Mouse (Mus musculus) urinary bladder, postnatal 14 days (tissue): ENCODE results near the gene Casp9.
A peak's percentile ranks its signal among the peaks of the same experiment; 100 is the strongest.
"Not testable (repeated sequence)": the region's sequence is repeated elsewhere in the genome, so short reads cannot be mapped to it uniquely, and the experiment has no call there.

ENCODE experiments used
- DNase-seq: peaks from one replicate; pipeline ENCODE4 v3.0.0; 2021; ENCODE audit warnings: low spot score

Gene Casp9

DNA sequence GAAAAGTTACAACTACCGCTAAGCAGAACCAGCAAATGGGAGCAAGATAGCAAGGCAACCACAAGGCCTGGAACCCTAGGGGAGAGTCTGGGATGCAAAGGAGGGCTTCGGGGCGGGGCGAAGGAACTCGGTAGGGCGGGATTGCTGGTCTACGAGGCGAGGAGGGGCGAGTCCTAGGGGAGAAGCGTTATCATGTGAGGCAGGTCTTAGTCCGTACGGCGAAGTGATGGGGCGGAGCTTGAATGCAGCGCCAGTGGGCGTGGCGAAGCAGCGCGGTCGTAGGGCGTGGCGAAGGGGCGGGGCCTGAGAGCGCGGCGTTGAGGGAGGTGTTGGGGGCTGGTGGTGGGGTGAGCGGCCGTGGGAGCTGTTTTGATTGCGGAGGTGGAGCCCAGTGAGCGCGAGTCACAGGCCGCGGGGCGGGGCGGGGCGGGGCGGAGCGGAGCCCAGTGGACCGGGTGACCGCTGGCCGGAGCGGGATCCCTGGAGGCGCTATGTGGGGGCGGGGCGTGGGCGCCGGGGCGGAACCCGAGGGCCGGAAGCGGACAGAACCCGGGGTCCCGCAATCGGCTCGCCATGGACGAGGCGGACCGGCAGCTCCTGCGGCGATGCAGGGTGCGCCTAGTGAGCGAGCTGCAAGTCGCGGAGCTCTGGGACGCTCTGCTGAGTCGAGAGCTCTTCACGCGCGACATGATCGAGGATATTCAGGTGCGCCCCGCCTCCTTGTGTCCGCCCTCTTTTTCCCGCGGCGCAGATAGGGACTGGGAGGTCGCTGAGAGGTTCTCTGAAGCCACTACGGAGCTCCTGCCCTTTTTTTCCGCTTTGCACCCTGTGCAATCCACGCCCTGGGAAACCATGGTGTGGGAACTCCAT lies at the start of gene Casp9:
Casp9 (plus strand) TSS at position 331 of the 870 bp plus-strand sequence.
- DNase-seq, result peak; percentile 99

DNA sequence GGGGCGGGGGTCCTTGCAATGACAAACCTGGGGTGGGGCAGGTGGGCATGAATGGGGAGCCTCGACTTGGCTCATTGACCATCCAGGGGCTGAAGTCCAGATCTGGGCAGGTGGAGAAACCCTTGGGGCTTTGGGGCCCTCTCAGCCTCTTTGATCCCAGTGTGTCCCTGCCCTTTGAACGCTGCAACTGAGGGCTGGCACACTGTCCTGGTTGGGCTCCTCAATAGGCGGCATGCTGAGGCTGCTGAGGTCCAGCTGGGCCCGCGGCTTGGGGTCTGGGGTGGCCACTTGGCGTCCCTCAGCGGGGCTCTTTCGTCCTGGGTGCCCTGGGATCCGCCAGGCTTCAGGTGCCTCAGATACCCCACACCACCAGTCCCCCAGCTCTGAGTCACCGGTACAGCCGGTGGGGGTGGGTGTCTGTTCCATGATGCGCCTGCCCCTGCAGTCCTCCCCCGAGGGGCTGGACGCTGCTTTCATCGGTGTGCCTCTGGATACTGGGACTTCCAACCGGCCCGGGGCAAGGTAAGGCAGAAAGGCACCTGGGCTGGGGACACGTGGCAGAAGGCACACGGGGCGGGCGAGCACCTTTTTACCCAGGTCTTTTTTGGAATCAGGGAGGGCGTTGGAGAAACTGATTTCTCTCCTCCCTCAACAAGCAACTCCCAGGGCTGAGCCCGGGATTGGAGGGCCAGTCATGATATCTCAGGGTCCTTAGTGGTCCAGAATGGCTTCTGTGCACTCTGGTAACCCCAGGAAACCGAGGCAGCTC lies 46.6 kb upstream of the Casp9 start, which contains the start of gene Agmat:
Agmat (plus strand) TSS at position 95 of the 769 bp plus-strand sequence.
- no peak for DNase-seq

DNA sequence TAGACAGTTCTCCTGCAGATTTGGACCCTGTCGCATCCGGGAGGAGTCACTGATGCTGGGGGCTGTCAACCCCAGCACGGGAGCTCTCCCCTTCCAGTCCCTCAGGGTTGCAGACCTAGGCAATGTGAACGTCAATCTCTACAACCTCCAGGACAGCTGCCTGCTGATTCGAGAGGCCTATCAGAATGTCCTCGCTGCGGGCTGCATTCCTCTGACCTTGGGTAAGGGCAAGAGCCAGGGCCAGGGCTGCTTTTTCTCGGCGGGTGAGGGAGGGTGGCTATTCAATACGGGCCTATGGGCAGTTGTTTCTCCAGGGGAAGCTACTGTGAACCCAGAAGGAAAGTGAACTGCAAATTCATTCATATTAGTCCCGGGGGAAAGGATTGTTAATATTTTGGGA lies 43.9 kb upstream of the Casp9 start:
- no peak for DNase-seq

DNA sequence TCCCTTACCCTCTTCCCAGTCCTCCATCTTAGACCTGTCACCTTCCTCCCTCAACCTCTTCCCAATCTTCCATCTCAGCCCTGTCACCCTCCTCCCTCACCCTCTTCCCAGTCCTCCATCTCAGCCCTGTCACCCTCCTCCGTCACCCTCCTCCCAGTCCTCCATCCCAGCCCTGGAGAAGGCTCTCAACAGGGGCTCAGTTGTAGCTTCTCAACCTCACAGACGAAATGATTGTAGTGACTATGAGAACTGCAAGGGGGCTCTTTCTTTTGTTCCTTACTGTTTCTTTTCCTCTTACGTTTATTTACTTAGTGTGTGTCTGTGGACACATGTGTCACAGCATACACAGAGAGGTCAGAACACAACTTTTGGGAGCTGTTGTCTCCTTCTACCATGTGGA lies 42.6 kb upstream of the Casp9 start:
- DNase-seq, result no peak

DNA sequence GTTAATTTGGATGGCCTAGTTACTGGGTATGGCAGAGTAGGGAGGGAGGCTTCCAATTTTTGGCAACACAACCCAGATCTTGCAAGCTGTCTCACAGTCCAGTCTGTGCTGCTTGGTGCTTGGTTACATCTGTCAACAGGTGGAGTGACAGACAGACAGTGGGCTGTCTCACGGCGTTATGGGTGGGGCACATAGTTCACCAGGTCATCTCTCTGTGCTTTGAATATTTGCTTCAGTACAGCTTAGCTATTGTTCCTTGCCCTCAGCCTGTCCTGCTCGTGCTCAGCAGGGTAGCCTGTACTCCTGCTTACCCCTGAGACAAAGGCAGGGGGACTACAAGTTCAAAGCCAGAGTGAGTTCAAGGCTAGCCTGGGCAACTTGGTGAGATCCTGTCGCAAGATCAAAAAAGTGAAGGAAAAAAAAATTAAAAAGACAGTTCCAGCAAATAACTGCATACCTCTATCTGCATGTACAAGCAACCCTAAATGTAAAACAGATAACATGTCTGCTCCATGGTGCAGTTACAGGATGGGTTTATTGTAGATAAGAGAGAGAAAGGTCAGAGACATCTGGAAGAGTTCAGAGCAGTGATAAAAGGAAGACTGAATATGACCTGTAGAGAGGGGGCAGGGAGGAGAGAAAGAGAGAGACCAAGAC lies 41.9 kb upstream of the Casp9 start:
- no peak for DNase-seq

DNA sequence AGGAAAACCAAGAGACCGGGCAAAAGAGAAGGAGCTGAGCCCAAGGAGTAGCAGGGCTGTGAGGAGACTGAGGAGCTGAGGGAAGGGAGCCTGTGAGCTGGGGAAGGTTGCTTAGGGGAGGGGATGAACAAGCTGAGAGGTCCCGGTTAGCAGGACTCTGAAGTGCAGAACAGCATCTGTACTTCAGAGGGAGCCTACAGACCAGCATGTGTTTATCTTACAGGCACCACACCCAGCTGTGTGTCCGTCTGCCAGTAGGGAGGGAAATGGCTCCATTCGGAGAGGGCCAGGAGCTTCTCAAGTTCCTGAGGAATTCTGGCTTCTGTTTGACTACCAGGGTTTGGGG lies 41.4 kb upstream of the Casp9 start:
- DNase-seq, result no peak

DNA sequence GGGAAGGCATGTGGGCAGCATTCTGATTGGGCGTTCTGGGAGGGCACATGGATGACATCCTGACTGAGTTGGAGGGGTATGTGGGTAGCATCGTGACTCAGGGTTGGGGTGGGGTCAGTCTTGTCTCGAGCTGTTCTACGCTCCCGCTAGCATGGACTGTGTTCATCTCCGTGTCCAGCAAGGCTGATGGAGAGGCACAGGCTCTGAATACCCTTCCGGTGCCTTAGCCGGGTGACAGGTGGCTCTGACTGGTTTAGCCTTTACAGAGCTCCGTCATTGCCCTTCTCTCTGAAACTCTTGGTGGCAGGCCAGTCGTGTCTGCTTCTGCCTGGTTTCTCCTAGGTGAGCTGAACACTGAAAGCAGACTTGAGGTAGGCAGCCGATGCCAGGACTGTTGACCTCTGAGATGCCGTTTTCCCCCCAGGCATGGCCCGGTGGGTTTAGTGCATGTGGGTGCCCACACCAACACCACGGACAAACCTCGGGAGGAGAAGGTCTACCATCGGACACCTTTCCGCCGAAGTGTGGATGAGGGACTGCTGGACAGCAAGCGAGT lies 38.0 kb upstream of the Casp9 start:
- no peak for DNase-seq

DNA sequence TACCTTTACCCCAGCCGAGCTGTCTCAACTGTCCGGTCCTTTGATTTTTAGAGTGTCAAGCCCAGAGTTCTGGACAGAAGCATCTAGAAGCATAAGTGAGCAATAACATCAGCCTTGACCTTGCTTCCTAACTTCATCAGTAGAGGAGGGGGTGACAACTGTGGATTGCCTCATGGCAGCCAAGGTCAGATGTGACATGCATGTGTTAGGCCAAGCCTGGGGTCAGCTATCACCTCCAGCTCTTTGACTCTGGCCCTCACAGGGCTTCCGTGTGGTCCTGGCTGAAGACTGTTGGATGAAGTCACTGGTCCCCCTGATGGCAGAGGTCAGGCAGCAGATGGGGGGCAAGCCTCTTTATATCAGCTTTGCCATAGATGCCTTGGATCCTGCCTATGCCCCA lies 36.3 kb upstream of the Casp9 start:
- DNase-seq, result no peak

DNA sequence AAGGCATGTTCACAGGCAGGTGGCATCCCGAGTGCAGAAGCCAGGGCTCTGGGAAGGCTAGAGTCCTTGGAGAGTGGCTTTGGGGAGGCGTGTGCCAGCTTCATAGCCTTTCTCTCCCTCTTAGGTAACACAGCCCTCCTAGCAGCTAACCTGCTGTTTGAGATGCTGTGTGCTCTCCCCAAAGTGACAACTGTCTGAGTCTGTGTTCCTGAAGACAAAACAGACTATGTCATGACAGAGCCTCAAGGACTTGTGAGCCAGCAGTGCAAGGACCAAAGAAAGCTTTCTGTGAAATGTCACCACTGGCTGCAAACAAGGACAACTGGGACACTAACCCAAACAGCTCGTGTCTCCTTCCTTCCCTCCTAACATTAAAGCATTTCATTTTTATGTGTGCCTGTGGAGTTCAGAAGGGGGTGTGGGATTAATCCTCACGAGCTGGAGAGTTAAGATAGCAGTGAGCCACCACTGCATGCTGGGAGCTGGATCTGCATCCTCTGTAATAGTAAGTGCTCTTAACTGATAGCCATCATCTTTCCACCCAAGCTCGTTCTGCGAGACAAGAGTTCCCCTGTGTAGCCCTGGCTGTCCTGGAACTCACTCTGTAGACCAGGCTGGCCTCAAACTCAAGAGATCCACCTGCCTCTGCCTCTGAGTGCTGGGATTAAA lies 34.4 kb upstream of the Casp9 start:
- no peak for DNase-seq

DNA sequence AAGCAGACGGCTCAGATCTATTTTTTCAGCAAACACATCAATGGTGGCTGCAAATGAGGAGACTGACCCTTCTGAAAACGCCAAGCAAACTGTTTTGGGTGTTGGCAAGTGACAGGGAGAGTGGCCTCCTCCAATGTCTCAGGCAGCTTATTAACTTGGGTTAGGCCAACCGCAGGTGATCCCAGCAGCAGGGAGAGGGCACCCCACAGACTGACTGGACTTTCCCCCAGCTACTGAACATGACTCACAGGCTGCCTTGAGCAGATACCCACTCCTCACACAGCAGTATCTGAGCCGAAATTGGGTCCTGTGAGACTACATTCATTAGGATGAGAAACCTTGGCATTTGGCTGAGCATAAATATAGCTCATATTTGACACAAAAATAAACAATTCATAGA lies 32.5 kb upstream of the Casp9 start:
- DNase-seq, result no peak

DNA sequence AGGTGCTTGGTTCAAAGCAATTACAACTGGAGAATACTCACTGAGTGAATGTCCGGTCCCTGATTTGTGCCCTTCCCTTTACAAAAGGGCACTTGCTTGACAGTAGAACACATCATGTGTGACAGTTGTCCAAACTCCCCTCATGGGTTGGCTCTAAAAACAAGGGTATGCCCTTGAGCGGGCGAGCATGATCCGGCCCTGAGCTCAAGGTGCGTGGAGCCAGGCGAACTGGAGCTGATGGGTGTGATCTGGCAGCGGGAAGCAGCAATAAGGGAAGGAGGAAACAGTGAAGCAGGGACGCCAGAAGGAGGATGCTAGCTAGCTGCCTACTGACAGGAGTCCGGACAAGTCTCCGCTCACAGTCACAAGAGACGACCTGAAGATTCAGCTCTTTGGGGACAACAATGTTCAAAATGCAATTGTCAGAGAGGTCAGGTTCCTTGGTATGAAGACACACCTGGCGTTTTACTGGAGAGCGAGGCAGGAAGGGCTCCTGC lies 31.3 kb upstream of the Casp9 start:
- no peak for DNase-seq

DNA sequence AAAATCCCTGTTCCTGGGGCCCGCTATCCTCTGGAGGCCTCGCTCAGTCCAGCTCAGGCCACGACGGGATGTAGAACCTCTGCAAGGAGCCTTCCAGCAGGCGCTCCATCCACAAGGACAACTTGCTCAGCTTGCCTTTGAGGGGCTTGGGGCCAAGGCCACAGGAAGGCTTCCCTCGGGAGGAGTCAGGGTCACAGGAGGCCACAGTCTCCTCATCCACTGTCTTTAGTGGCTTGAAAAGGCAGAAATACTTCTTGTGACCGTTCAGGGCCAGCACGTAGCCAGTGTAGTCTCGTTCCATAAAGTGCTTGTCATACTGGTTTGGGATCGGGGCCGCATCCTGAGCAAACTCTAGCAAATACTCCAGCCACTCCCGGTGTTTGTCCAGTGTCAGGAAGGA lies 29.9 kb upstream of the Casp9 start:
- no peak for DNase-seq

DNA sequence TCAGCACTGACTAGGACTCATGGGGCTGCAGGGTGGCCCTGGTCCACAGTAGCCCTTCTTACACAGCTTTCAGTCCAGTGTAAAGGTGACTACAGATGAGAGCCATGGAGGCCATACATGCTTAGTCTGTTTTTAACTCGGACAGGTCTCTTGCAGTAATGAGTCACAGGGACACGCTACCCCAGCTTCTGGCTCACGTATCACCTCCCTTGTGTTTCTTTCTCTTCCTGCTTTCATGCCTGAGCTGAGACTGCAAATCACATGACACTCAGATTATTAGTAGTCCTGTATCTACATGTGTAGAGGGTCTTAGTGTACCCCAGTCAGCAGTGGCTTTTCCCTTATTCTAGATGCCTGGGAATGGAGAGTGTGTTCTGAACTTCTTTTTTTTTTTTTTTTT lies 28.4 kb upstream of the Casp9 start:
- DNase-seq, result no peak

DNA sequence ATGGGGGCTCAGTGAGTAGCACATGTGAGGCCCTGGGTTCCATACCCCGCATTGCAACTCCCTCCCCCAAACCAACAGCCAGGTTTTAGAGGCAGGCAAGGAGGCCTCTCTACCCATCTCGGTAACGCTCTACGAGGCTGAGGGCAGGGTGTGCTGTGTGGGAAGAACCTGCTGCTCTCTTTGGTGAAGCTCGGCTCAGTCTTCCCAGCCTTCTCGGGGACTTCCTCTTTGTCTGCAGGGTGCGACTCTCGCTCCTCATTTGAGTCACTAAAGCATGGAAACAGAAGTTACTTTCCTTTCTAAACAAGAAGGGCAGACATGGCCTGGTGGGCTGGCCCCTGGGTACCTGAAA lies 27.1 kb upstream of the Casp9 start:
- DNase-seq, result no peak

DNA sequence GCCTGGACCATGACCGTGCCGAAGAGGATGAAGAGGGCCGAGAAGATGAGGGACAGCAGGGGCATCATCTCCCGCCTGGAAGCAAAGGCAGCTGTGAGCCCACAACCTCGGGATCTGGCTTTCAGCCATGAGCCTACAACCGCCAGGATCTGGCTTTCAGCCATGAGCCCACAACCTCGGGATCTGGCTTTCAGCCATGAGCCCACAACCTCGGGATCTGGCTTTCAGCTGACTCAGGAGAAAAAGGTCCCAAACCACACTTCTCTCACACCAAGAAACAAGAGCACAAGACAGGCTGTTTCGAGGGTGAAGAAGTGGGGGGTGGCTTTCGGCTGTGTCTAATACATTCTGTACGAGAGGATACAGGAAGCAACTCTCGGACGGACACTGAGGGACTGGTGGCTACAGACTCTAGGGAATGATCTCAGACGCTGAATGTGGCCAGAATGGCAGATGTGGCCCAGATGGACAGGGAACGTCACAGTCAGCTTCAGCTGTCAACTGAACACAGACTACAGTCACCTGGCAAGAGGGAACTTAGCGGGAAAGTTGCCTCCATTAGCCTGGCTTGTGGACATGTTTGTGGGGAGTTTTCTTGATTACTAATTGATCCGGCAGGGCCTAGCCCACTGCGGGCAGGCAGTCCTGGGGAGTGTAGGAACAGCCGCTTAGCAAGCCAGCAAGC lies 26.6 kb upstream of the Casp9 start:
- no peak for DNase-seq

DNA sequence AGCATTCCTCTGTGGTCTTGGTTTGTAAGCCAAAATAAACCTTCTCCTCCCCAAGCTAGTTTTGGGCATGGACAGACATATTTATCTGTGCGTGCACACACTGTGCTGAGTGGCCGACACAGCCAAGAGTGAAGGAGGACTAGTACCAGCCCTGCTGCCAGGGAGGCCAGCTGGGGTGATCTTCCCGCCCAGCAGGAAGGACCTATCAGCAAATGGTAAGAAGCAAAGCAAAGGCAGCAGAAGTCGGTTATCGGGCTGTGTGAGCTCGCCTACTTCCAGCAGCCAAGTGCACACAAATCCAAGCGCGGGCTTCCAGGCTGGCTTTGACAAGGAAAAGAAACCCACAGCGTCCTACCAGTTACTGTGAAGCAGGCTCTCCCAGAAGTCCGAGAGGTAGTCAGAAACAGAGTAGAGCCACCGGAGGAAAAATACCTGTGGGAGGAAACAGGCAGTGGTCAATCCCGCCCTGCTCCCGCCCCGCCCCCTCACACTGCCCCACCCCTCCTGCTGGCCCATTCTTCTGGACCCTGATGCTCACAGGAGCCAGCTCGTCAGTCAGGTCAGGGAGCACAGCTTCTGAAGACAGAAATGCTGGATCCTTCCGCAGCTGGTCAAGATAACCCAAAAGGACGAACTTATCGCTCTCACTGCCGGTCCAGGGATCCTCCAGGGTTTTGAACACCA lies 25.9 kb upstream of the Casp9 start:
- DNase-seq, result peak; percentile 53

DNA sequence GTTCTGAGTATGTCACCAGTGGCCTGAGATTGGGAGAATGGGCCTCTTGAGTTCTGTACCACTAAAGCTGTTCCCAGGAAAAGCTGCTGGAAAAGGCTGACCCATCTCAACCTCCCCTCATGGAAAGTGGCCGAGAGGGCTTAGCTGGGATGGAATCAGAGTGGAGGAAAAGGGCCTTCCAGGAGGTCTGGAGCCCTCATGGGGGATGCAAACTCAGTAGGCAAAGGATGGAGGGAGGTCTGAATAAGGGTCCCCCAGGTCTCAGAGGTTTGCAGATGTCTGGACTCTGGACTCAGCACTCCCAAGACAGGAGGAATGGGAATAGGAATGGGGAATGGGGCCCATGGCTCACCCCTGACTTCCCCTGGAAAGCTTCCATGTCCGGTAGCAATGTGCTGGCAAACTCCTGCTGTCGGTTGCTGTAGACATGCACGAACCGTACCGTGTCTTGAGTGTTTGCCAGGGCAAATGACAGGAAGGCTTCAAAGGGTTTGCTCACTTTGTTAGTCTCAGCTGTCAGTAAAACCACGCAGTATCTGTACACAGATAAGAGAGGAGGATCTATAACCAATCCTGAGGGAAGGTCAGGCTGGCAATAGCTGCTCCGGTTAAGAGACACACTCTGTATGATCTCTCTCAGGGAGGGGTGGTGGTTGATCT lies 23.8 kb upstream of the Casp9 start:
- no peak for DNase-seq

DNA sequence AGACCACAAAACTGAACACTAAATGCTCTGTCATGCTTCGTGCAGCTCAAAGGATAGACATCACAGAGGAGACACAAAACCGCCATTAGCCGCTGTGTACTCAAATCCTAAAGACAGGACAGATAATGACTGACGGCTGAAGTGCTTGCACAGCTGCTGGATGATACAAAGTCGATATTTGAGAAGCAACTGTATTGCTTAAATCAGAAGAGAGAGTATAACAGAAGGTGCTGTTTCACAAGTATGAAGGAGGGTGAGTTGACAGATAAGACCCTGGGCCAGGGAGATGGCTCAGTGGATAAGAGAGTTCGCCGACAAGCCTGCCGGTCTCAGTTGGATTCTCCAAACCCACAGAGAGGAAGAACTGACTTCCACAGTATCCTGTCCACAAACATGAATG lies 21.6 kb upstream of the Casp9 start:
- DNase-seq, result no peak

DNA sequence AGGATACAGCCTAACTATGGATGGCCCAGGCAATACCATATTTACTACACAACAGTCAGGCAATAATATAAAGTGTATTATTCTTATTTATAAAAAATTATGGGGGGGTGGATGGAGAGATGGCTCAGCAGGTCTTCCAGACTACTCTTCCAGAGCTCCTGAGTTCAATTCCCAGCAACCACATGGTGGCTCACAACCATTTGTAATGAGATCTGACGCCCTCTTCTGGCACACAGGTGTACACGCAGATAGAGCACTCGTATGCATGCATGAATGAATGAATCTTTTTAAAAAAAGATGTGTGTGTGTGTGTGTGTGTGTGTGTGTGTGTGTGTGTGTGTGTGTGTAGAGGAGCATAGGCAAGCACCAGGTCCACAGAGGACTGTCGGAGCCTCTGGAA lies 20.4 kb upstream of the Casp9 start:
- DNase-seq, result not testable (repeated sequence)

DNA sequence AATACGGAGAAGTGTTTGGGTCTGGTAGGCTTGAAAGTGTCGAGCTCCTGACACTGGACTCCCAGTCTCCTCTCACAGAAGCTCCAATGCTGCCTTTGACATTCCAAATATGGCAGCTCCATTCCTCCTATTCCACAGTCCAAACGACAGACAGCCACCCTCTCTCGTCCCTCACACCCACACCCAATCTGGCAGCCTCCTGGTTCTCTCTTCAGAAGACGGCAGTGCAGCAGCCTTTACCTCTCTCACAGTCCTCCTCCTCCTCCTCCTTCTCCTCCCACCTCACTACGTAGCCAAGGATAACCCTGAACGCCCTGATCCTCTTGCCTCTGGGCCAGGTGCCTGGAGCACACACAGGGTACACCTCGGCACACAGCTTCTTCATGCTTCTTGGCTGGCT lies 13.6 kb upstream of the Casp9 start:
- DNase-seq, result no peak
